Mouse (Mus musculus) limb, embryonic 10.5 days (tissue): ENCODE data around the gene Sec23a. TPM values are rescaled to one million over a fixed set of nuclear protein-coding genes. Genes with fewer than 3 reads are reported as not detected.
A peak's percentile ranks its signal among the peaks of the same experiment; 100 is the strongest.
"Not testable (repeated sequence)": the region's sequence is repeated elsewhere in the genome, so short reads cannot be mapped to it uniquely, and the experiment has no call there.

Source experiments
- DNase-seq: peaks from one replicate; pipeline ENCODE4 v3.0.0-alpha.2; 2017; ENCODE audit warnings: low spot score
- H3K27ac ChIP-seq: fragments of 300-500 bp; sonication (generic); 2 replicates; pipeline ENCODE4 v1.5.1; 2016; ENCODE audit warnings: mild to moderate bottlenecking
- H3K27me3 ChIP-seq: fragments of 300-500 bp; sonication (generic); 2 replicates; pipeline ENCODE4 v1.6.1; 2016; ENCODE audit warnings: low read depth, mild to moderate bottlenecking; ENCODE audit not compliant: poor library complexity, severe bottlenecking
- H3K36me3 ChIP-seq: fragments of 300-500 bp; sonication (generic); 2 replicates; pipeline ENCODE4 v1.6.1; 2016; ENCODE audit warnings: mild to moderate bottlenecking, moderate library complexity
- H3K4me1 ChIP-seq: fragments of 300-500 bp; sonication (generic); 2 replicates; pipeline ENCODE4 v1.6.1; 2016
- H3K4me3 ChIP-seq: fragments of 300-500 bp; sonication (generic); 2 replicates; pipeline ENCODE4 v1.5.1; 2016; ENCODE audit warnings: mild to moderate bottlenecking, moderate library complexity
- H3K9me3 ChIP-seq: fragments of 300-500 bp; sonication (generic); replicated peaks from 2 replicates; pipeline ENCODE4 v1.6.1; 2016; ENCODE audit warnings: mild to moderate bottlenecking
- WGBS: fragments of 180-500 bp; shearing (Covaris S2); methylation state at CpG from one replicate; pipeline ENCODE4 v1.1.7; 2016; 5-methylcytosine and 5-hydroxymethylcytosine counted together
- polyA plus RNA-seq: library from polyadenylated mRNA; unstranded; fragments of >200 nt; fragmentation: Nextera tagmentation; extraction: Ambion mirVana; gene quantifications from 2 replicates; pipeline ENCODE4 v1.2.1, GENCODE M21; 2016

The Sec23a gene
- polyA plus RNA-seq, 1 experiment from 2014 or later = 74.2 TPM

- 66% methylated on average over 10 of the region's 10 CpGs for WGBS
- Histone ChIP-seq H3K27me3 (no peaks in the 10 kb centered on the region), H3K4me1 (peaks cover 4% of the 10 kb centered on the region; the same call in 1 of the 2 replicates), H3K27ac (peak overlapping the region; percentile 96), H3K9me3 (no peaks in the 10 kb centered on the region), H3K36me3 (peaks cover 25% of the 10 kb centered on the region), H3K4me3 (peak overlapping the region; percentile 38; the same call in 1 of the 2 replicates)
- DNase-seq = no peak
Observed at GRCm38 (mm10) chr12:59039162-59039970, 27.5 kb upstream of the Sec23a start.

- 61% methylated on average over 5 of the region's 5 CpGs for WGBS
- Histone ChIP-seq H3K4me1 (no peaks in the 10 kb centered on the region), H3K9me3 (no peaks in the 10 kb centered on the region), H3K27me3 (no peaks in the 10 kb centered on the region), H3K4me3 (no peak overlapping the region), H3K36me3 (peaks cover 20% of the 10 kb centered on the region), H3K27ac (no peak overlapping the region)
- DNase-seq = no peak
Observed at GRCm38 (mm10) chr12:59032101-59032500, 20.3 kb upstream of the Sec23a start.

DNA sequence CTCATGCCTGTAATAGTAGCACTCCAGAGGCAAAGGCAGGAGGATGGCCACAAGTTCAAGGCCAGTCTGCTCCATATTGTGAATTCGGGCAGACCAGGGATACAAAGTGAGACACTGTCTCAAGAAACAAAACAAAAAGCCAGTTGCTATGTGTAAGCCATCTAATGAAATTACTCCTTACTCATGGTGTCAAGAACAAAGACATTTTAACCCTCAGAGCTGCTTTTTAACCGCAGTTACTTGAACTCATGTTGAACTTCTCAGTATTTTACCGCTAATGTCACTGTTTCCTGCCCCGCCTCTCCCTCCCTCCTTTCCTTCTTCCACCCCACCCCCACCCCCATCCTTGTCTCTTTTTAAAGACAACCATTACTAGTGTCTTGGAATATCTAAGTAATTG, 9.5 kb upstream of the Sec23a start:
- WGBS = 94% methylated on average over 4 of the region's 4 CpGs

GRCm38 (mm10) chr12:59019891-59020290, 8.1 kb upstream of the Sec23a start:
- peaks cover 92% of the 10 kb centered on the region for H3K36me3 ChIP-seq
- no peak overlapping the region for H3K27ac ChIP-seq
- WGBS = 98% methylated on average over 2 of the region's 2 CpGs

More for the DNA sequence above, 9.5 kb upstream of the Sec23a start:
- Histone ChIP-seq H3K4me1 (no peaks in the 10 kb centered on the region), H3K9me3 (no peaks in the 10 kb centered on the region), H3K27me3 (no peaks in the 10 kb centered on the region), H3K4me3 (no peak overlapping the region), H3K27ac (no peak overlapping the region), H3K36me3 (peaks cover 96% of the 10 kb centered on the region)
- DNase-seq = no peak

DNA sequence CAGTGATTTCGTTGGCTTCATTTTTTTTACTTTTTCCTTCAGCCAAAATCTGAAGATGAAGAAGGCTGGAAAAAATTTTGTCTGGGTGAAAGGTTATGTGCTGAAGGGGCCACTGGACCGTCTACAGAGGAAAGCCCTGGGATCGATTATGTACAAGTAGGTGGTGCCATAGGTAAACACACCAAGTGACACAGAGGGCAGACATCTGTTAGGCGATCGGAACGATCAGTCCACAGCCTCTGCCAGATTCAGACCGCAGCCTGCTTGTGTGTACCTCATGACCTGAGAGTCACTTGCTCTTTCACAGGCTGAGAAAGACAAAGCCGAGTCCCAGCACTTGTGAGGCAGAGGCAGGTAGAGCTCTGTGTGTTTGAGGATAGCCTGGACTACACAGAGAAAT, 6.2 kb upstream of the Sec23a start:
- no peak overlapping the region for H3K27ac ChIP-seq
- no peaks in the 10 kb centered on the region for H3K27me3 ChIP-seq
- H3K4me3 ChIP-seq = no peak overlapping the region
- DNase-seq = no peak
- no peaks in the 10 kb centered on the region; the same call in 1 of the 2 replicates for H3K4me1 ChIP-seq
- no peaks in the 10 kb centered on the region for H3K9me3 ChIP-seq
- peaks cover 80% of the 10 kb centered on the region for H3K36me3 ChIP-seq
- 79% methylated on average over 8 of the region's 8 CpGs for WGBS

More at GRCm38 (mm10) chr12:59019891-59020290, 8.1 kb upstream of the Sec23a start:
- Histone ChIP-seq H3K9me3 (no peaks in the 10 kb centered on the region), H3K27me3 (no peaks in the 10 kb centered on the region), H3K4me3 (no peak overlapping the region), H3K4me1 (no peaks in the 10 kb centered on the region)
- no peak for DNase-seq

DNA sequence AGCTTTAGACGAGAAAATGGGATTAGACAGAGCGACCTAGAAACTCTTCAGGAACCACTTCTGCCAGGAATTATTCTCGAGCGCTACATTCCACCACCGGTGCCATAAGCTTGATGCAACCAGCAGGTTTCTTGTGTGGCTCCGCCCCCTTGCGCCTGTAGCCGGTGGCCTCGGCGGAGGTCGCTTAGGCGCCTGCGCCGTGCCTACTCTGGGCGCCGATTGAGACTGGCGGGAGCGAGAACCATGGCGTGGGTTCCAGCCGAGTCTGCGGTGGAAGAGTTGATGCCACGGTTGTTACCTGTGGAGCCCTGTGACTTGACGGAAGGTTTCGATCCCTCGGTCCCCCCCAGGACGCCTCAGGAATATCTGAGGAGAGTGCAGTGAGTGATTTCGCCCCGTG, 1.4 kb upstream of the Sec23a start, which contains the start of gene Gemin2:
Gene Gemin2, plus strand, starts transcription at position 160 of the 400 bp plus-strand sequence.
- Histone ChIP-seq H3K27ac (peak within 1 kb of the TSS; percentile 92), H3K36me3 (peaks cover 39% of the 10 kb centered on the region), H3K27me3 (no peaks in the 10 kb centered on the region), H3K4me1 (peaks cover 8% of the 10 kb centered on the region), H3K4me3 (peak within 1 kb of the TSS; percentile 82), H3K9me3 (no peaks in the 10 kb centered on the region)
- DNase-seq = peak; percentile 89
- under 1% methylated on average over 28 of the region's 28 CpGs for WGBS

DNA sequence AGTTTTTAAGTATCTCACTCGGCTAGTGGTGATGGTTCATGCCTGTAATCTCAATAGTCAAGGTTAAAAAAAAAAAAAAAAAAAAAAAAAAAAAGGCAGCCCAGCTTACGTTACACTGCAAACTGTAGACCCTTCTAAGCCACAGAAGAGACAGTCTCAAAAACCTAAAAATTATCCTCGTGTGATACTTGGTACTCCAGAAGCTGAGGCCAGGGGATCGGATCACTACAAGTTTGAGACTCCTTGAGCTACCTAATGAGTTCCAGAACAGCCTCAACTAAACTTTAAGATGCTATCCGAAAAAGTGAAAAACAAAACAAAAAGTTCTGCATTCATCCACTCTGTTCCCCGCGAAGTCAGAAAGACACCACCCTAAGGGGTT, 884 bp upstream of the Sec23a start:
- no peak for DNase-seq

DNA sequence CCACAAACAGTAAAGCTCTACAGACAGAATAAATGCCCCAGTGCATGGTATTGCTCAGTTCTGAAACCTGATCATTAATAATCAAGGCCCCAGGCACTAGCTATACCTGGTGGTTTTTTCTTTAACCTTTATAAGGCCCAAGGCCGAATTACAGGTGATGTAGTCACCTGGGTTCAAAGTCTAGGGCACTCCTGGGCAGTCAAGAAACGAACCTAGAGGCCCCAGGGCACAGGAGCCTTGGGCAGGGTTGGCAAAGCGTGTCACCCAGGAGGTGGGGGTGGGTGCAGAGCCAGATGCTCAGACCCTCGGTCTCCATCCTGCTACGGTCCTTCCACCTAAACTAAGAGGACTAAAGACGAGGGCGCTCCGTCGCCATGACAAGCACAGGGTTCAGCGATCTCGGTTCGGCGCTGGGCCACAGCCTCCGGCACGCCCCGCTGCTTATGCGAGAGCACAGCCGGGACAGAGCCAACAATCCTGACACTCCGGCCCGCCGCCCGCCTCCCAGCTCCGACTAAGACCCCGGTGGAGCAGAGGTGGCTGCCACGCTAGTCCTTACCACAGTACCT, 458 bp downstream of the Sec23a start:
- peak overlapping the region; percentile 92 for H3K27ac ChIP-seq
- DNase-seq = no peak
- peak overlapping the region; percentile 82 for H3K4me3 ChIP-seq
- no peaks in the 10 kb centered on the region for H3K27me3 ChIP-seq
- peaks cover 31% of the 10 kb centered on the region for H3K36me3 ChIP-seq
- under 1% methylated on average over 25 of the region's 25 CpGs for WGBS
- no peaks in the 10 kb centered on the region for H3K9me3 ChIP-seq
- peaks cover 8% of the 10 kb centered on the region for H3K4me1 ChIP-seq

More for the DNA sequence above, 884 bp upstream of the Sec23a start:
- Histone ChIP-seq H3K4me3 (peak overlapping the region; percentile 82), H3K27me3 (no peaks in the 10 kb centered on the region), H3K27ac (peak overlapping the region; percentile 92), H3K4me1 (peaks cover 8% of the 10 kb centered on the region), H3K9me3 (no peaks in the 10 kb centered on the region), H3K36me3 (peaks cover 33% of the 10 kb centered on the region)
- 5% methylated on average over 7 of the region's 7 CpGs for WGBS

- H3K27me3 ChIP-seq = no peaks in the 10 kb centered on the region
- no peak overlapping the region for H3K27ac ChIP-seq
- H3K4me3 ChIP-seq = peak overlapping the region; percentile 82
- 68% methylated on average over 2 of the region's 2 CpGs for WGBS
- no peaks in the 10 kb centered on the region for H3K9me3 ChIP-seq
- peaks cover 32% of the 10 kb centered on the region for H3K36me3 ChIP-seq
- DNase-seq = no peak
- peaks cover 8% of the 10 kb centered on the region for H3K4me1 ChIP-seq
Observed at GRCm38 (mm10) chr12:59010482-59010881, 1.3 kb downstream of the Sec23a start.

DNA sequence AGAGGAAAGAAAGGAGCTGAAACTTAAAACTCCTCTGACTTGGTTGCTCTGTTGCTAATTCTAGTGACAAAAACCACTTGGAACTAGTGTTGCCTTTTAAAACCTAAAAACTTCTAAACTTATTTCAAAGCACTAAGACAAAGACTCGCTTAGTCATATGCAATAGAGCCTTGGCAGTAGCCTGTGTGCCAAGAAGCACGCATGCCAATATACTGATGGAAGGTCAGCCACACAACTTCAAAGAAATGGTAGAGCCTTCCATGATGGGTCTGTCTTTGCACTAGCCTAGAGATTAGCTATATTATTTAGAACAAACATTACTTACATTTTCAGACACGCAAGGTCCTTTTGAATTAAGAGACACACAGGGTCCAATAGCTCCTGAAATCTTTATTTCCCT, 26.1 kb downstream of the Sec23a start:
- no peak for DNase-seq
- Histone ChIP-seq H3K4me3 (no peak overlapping the region), H3K4me1 (no peaks in the 10 kb centered on the region), H3K27ac (no peak overlapping the region), H3K36me3 (peaks cover 95% of the 10 kb centered on the region), H3K9me3 (no peaks in the 10 kb centered on the region), H3K27me3 (no peaks in the 10 kb centered on the region)
- WGBS = 92% methylated on average over 3 of the region's 3 CpGs

- not testable (repeated sequence) for H3K4me1 ChIP-seq, DNase-seq, H3K9me3 ChIP-seq, H3K27me3 ChIP-seq, H3K4me3 ChIP-seq, H3K27ac ChIP-seq
- H3K36me3 ChIP-seq = peaks cover 89% of the 10 kb centered on the region
- WGBS = 76% methylated on average over 6 of the region's 6 CpGs
Observed at GRCm38 (mm10) chr12:58981178-58981661, 30.6 kb downstream of the Sec23a start.

GRCm38 (mm10) chr12:58976966-58977365, 34.9 kb downstream of the Sec23a start:
- no peak overlapping the region for H3K27ac ChIP-seq
- peaks cover 74% of the 10 kb centered on the region for H3K36me3 ChIP-seq
- no peaks in the 10 kb centered on the region for H3K27me3 ChIP-seq
- no peak overlapping the region for H3K4me3 ChIP-seq
- no peaks in the 10 kb centered on the region for H3K4me1 ChIP-seq
- WGBS = 86% methylated on average over 2 of the region's 2 CpGs
- DNase-seq = no peak
- H3K9me3 ChIP-seq = no peaks in the 10 kb centered on the region

GRCm38 (mm10) chr12:58964583-58964982, 47.2 kb downstream of the Sec23a start:
- peak; percentile 37 for DNase-seq
- H3K9me3 ChIP-seq = no peaks in the 10 kb centered on the region
- H3K4me1 ChIP-seq = no peaks in the 10 kb centered on the region
- no peaks in the 10 kb centered on the region for H3K27me3 ChIP-seq
- no peak overlapping the region for H3K27ac ChIP-seq
- no peak overlapping the region for H3K4me3 ChIP-seq
- H3K36me3 ChIP-seq = peaks cover 66% of the 10 kb centered on the region
- 80% methylated on average over 4 of the region's 4 CpGs for WGBS
